Mouse (Mus musculus) liver, postnatal 0 days (tissue): ENCODE data around the gene Sft2d1.

Source experiments
- CTCF ChIP-seq: sonication (generic); IDR thresholded peaks from 2 replicates; pipeline ENCODE4 v1.5.1; 2016; ENCODE audit warnings: antibody characterized with exemption, low read depth
- EP300 ChIP-seq: IDR thresholded peaks from 2 replicates; pipeline ENCODE4 v1.6.1; 2016; ENCODE audit warnings: antibody characterized with exemption, low read depth, mild to moderate bottlenecking

DNA sequence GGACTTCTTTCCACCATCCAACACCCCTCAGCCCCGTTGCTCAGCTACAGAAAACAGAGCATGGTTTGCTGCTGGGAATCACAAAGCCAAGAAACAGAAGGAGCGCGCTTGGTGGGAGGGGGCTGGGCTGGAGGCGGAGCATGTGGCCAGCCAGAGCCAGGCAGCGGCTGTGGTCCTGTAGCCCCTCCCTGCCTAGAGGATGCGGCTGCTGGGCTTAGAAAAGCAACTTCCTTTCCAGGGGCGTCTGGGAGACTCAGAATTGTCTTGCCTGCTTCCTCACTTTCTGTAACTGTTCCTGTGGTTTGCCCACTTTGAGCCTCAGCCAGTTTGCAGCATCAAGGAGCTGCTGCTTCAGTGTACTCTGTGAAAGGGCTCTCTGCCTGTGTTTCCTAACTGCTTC is 60.9 kb downstream of the Sft2d1 start:
- TF ChIP-seq CTCF (no peak), EP300 (no peak)
